Mouse (Mus musculus) stomach, postnatal 0 days (tissue): ENCODE data around the gene Tesk2.

Experiments used
- CTCF ChIP-seq: IDR thresholded peaks from 2 replicates; pipeline ENCODE4 v1.5.1; 2016; ENCODE audit warnings: antibody characterized with exemption, low read depth, mild to moderate bottlenecking, moderate library complexity
- EP300 ChIP-seq: optimal IDR thresholded peaks from 2 replicates; pipeline ENCODE3; 2016; ENCODE audit warnings: antibody characterized with exemption

GRCm38 (mm10) chr4:116708791-116709390 lies 11.9 kb upstream of the Tesk2 start:
- no peak for TF ChIP-seq EP300
- no peak for TF ChIP-seq CTCF
